Mouse (Mus musculus): ENCODE measurements at regions not wholly inside any gene's neighbourhood (a gene's known extent, or its start where the extent isn't known, plus 50 kb on each side); places are given as distances from the start of the nearest gene placed in this dataset.

DNA sequence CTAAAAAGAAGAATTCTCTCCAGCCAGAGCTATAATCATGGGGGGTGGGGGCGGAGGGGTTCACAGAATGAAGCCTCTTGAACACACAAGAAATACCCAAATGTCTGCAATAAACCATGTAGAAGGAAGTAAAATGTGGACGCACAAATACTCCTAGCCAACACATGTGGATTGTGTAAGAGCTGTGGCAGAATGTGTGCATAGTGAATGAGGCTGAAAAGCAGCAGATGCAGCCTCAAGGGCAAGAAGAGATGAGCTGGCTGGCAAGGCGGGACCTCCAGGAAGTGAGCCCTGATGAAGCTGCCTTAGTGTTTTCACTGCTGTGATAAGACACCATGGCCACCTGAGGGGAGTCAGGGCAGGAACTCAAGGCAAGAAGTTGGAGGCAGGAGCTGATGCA, 53.3 kb upstream of the Arhgap28 start:
- DNase-seq = no peak

- DNase-seq = no peak
Measured at GRCm38 (mm10) chr17:68060455-68060854, 56.5 kb upstream of the Arhgap28 start.

GRCm38 (mm10) chr17:68065751-68066150, 61.8 kb upstream of the Arhgap28 start:
- no peak for DNase-seq

- no peak for DNase-seq
Measured at GRCm38 (mm10) chr17:68066204-68066603, 62.3 kb upstream of the Arhgap28 start.

DNA sequence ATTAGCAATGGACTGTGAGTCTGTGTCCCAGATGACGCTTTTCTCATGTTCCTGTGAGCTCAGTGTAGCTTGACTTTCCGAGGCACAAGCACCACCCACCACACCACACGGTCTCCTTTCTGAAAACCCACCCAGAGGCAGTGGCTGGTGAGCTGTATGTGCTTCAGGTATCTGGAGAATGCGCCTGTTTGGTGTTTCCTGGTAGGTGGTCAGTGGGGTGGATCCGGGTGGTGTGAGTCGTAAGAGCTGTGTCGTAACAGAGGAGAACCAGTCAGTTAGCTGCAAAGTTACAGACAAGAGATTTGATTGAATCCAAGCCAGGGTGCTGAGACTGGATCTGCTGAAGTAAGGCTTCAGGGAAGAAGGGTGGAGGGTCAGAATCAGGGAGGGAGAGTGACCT, 65.1 kb upstream of the Arhgap28 start:
- no peak for DNase-seq

DNA sequence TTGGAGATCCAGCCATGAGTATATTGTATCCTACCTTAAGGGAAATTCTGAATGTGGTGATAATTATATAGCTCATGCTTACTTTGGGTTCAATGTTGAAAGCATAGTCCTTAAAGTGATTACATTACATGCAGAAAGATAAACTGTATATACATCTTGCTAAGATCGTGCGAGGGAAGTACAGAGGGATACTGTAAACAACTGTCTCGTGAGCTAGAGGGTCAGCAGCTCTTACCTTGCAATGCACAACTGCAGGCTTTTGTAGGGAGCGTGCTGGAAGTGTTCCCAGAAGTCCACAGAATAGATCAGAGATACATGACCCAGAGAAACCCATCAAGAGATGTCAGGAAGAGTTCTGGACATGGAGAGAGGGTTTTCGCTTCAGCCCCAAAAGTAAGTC, 65.6 kb upstream of the Arhgap28 start:
- no peak for DNase-seq

DNA sequence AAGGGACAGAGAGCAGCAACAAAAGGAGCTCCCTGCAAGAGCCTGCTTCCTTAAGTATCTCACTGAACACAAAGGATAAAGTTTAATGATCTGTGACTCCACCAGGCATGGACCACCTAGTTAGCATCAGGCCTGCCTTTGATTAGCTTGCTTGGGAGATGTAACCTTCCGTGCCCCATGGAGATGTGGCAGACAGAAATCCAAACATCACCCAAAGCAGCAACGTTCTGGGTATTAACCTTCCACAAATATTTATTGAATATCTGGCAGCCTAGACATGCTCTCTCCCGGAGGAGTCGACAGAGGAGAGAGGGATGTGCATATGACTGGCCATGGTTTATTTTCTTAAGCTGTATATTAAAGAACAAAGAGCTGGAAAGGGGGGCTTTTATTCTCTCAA, 67.6 kb upstream of the Arhgap28 start:
- no peak for DNase-seq

GRCm38 (mm10) chr17:68075712-68076111, 71.8 kb upstream of the Arhgap28 start:
- no peak for DNase-seq

DNA sequence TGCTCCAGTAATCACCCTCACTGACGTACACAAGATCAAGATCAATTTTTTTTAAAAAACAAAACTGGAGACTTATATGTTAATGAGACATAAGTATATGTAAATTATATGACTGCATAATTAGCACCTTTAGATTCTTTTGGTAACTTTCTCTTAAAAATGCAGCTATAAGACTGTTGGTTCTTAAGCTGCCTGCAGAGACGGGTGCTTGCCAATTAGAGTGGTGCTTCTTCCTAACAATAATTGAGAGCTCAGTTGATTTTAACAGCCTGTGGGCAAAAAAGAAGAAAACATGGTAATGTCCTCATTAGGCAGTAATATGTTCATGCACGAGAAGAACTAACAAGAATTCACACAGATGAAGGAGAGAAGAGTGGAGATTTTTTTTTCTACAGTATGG, 74.8 kb upstream of the Arhgap28 start:
- DNase-seq = no peak

- DNase-seq = no peak
Measured at GRCm38 (mm10) chr17:68084446-68084845, 80.5 kb upstream of the Arhgap28 start.

DNA sequence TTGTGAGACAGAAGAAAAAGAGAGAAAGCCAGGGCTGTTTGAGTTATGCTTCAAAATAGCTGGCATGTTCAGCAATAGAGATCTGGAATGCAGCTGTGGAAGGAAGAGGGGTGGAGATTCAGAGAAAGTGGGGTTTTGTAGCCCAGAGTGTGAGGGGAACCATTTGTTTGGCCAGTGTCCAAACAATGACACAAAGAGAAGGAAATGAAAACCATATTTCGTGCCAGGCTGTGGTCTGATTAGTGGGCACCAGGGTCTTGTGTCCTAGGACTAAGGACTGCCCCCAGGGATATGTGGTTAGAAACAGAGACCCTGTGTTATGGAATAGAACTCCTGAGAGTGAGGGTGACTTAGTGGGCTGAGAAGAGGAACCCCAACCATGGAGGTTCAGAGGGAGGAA, 83.2 kb upstream of the Arhgap28 start:
- DNase-seq = no peak

- no peak for DNase-seq
Measured at GRCm38 (mm10) chr17:68089179-68089578, 85.3 kb upstream of the Arhgap28 start.

GRCm38 (mm10) chr17:68089830-68090229, 85.9 kb upstream of the Arhgap28 start:
- DNase-seq = no peak

DNA sequence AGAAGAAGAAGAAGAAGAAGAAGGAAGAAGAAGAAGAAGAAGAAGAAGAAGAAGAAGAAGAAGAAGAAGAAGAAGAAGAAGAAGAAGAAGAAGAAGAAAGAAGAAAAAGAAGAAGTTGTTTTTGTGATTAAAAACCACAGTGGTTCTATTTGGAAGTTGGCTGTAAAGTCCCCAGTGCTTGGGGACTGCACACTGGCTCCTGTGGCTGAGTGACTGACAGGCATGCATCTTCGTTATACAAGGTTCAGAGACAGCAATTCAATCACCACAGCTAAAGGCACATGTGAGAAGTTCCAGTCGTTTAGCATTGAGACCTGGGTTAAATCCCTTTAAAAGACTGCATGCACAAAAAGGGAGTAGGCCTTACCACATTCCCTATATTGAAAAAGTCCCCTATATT, 93.1 kb upstream of the Arhgap28 start:
- DNase-seq = no peak

GRCm38 (mm10) chr17:68097436-68097835, 93.5 kb upstream of the Arhgap28 start:
- no peak for DNase-seq

DNA sequence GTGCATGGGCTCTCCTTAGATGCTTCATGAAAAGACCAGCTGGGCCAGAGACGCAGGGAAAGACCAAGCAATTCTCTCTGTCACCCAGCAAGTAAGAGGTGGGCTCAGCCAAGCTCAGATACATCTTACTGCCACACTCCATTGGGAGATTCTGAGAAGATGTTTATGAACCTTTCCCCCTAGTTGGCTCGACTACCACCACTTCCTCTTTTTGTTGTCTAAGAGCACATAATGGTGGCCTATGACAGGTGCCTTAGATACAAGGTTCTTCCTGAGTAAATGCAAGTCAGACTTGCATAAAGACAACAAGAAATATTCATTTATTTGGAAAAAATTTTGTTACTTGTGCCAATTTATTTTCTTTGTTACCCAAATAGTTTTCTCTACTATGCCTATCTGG, 96.2 kb upstream of the Arhgap28 start:
- no peak for DNase-seq

DNA sequence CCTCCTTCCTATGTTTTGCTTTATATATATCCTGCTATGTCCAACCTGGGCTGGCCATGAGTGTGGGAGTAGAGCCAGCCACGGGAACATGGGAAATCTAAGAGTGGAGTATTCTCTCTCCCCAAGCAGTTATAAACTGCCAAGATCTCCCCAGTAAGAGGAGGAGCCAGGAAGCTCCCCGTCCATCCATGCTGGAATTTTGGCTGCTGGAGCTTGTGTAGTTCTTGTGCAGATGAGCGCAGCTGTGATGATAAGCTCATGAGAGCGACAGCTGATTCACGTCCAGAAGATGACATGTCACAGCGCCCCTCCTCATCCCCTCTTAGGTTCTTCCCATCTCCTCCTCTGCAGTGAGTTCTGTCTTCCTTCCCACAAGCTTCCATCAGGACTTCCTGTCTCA, 99.4 kb upstream of the Arhgap28 start:
- no peak for DNase-seq

DNA sequence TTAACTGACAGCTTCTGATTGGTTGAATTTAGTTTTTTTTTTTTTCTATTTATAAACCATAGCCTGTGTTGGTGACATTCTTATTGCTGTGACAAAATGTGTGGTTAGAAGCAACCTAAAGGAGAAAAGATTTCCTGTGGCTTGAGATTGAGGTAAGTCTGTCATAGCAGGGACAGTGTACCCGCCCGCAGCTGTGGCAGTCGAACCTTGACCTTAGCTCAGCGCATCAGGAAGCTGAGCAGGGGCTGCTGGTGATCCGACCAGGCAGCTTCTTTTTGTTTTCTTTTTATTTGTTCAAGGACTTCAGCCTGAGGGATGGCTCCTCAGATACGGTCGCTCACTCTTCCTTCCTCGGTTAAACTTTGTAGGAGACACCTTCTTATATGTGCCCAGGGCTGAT, 102.4 kb upstream of the Arhgap28 start:
- DNase-seq = no peak

- peak; percentile 24 to 49 for DNase-seq
Measured at GRCm38 (mm10) chr17:68107875-68108274, 104.0 kb upstream of the Arhgap28 start.

- DNase-seq = no peak
Measured at GRCm38 (mm10) chr17:68111834-68112473, 108.0 kb upstream of the Arhgap28 start.

GRCm38 (mm10) chr17:68112763-68113330, 108.9 kb upstream of the Arhgap28 start:
- peak in 1 of 2 experiments; percentile 4 for DNase-seq

GRCm38 (mm10) chr17:68115599-68115998, 111.7 kb upstream of the Arhgap28 start:
- no peak for DNase-seq

DNA sequence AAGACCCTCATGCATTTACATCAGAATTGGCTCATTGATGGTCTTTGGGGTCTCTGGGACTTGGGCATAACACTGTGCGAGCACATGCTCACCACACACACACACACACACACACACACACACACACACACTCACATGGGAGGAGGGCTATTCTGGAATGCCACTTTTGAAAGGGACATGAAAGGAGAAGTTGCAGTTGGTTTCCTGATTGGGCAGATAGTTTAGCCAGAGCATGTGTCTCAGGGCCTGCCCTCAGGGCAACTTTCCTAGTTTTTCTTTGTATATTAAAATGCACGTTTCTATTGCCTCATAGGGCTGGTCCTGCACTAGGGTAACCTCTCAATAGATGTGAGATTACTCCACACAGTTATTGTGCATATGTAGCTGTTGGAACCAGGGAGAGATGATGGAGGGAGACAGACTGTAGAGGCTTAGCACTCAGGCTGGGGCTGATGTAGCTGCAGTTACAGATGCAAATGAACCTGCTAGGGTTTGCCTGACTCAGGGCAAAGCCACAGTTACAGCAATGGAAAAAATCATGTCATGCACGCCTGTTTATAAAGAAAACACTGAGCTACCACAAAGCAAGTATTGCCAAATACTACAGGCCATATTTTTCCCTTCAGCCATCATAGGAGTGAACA, 115.3 kb upstream of the Arhgap28 start:
- DNase-seq = no peak

GRCm38 (mm10) chr17:68120230-68120629, 116.3 kb upstream of the Arhgap28 start:
- DNase-seq = no peak

DNA sequence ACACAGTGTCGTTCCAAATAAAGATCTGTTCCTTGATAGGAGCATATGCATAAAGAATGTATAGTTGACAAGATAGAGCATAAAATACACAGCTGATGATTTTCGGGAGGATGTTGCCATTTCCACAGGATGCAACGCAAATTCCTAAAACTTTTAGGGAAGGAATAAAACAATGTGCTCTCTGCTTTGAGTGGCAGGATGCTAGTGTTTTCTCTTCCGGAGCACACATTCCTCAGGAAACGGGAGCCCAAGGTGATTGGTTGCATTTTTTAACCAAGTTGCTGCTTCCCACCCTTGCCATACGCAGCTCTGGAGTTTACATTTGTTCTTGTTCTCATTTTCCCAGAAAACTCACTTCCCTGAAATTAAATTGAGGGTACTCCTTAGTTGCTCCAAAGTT, 116.8 kb upstream of the Arhgap28 start:
- DNase-seq = no peak
